Mouse (Mus musculus) layer of hippocampus, postnatal 10 days (tissue): ENCODE measurements around the gene Sema4a. TPM values are rescaled to one million over a fixed set of nuclear protein-coding genes. Genes with fewer than 3 reads are reported as not detected.
A peak's percentile ranks its signal among the peaks of the same experiment; 100 is the strongest.

Experiments used
- DNase-seq, 2 experiments: peaks; one replicate each; pipeline ENCODE4 v3.0.0; 2021; ENCODE audit warnings: low spot score in 2 of 2
- total RNA-seq, 2 experiments: library from RNA; stranded (reverse); gene quantifications; 2 replicates each; pipeline ENCODE4 v1.2.3; 2021

The Sema4a gene
- total RNA-seq, 2 experiments from 2014 or later: 39.6 to 42.8 TPM

DNA sequence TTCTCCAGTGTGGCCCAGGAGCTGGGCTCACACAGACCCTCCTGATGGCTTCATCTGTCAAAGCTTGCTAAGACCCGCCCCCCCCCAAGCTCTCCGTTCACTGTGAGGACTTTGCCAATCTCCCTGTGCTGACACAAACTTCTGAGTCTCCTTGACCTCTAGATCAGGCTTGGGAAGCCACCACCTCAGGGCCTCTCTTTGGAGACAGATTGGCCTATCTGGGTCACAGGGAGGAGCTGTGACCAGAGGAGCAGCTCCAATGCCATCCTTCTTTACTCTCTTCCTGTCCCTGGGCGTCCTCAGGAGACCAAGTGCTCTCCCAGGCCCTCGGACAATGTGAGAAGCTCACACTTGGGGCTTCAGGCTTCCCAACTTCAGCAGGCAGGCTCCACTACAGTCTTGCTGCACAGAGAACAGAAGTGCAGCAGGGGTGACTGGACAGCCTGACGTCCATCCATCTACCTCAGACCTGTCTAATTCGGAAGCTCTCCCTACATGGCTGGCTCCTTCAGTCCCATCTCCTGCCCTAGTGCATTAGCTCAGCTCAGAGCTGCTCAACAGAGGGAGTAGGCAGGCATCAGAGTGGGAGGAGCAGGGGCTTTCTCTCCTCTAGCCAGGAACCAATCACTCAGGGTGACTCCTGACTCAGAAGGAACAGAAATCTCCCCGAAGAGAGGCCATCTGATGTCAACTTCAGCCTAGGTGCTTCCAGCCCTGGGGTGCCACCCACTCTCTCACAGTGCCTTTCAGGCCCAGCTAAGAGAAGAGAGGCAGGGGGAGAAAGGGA lies 4.0 kb downstream of the Sema4a start:
- DNase-seq: no peak

- DNase-seq: no peak
These were observed 4.7 kb downstream of the Sema4a start for GRCm38 (mm10) chr3:88456313-88456712.

GRCm38 (mm10) chr3:88455588-88456264 lies 5.3 kb downstream of the Sema4a start:
- no peak for DNase-seq

- no peak for DNase-seq
These were observed 6.0 kb downstream of the Sema4a start for GRCm38 (mm10) chr3:88454762-88455587.

GRCm38 (mm10) chr3:88453986-88454385 lies 7.0 kb downstream of the Sema4a start:
- no peak for DNase-seq

GRCm38 (mm10) chr3:88453369-88453768 lies 7.6 kb downstream of the Sema4a start:
- DNase-seq: no peak

- no peak for DNase-seq
These were observed 8.3 kb downstream of the Sema4a start for GRCm38 (mm10) chr3:88452716-88453115.

DNA sequence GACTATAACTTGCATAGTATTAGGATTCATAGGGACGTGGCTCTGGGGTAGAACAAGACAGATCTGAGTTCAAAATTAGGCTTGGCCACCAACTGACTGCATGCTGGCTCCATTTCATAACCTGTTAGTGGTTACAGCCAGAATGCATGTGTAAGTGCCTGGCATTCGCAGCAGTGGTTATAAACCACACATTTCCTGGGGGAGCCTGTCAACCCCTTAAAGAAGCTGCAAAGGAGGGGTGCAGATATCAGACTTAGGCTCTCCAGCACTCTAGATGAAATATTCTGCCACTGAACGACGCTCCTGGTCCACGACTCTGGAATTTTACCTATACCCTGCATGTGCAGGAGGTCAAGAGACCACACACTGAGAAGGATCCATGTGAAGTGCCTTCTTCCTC lies 8.7 kb downstream of the Sema4a start:
- DNase-seq: no peak

GRCm38 (mm10) chr3:88450379-88451131 lies 10.4 kb downstream of the Sema4a start:
- no peak for DNase-seq

- DNase-seq: peak; percentile 37
These were observed 11.5 kb downstream of the Sema4a start for GRCm38 (mm10) chr3:88449395-88450023.

GRCm38 (mm10) chr3:88448443-88448842 lies 12.5 kb downstream of the Sema4a start:
- no peak for DNase-seq

DNA sequence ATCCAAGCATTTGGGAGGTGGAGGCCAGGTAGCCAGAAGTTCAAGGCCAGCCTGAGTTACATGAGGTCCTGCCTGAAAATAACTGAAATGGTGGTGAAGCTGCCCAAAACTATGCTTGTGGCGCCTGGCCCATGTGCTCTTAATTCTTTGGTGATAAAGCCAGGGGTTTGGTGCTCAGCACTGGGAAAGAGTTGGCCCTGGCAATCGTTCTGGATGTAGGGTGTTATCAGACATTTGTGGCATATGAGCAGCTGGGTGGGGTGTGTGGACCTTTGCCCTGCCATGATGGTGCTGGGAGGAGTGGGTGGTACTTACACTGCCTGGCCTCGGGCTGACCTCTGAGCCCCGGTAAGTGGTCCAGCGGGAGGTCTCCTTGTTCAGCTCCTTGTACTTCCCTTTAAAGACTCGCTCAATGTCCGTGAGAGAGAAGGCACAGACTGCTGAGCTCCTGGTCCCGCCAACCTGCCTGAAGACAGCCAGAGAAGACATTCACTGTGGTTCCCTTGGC lies 13.3 kb downstream of the Sema4a start:
- no peak for DNase-seq

DNA sequence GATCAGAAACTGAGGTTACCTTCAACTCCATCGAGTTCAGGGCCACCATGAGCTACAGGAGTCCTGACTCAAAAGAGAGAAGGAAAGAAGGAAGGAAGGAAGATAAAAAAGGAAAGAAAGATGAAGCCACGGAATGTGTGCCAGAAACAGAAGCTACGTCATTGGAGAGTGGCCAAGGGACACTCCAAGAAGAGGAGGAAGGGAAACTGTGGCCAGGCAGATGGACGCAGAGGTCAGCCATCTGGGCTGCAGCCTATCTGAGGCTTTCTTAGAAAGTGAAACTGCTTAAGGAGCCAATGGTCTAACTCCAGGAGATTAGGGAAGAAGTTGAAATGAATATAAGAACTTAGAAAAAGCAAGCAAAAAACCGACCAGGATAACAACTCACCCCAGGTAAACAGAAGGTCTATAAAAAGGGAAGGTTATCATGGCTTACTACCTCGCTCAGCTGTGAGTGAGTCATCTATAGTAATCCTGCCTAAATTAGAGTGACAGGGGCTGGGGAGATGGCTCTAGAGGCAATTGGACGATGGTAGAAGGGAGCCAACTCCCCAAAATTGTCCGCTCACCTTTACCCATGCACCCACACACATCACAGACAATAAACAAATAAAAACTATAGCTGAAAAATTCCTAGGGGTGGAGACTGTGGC lies 14.4 kb downstream of the Sema4a start:
- no peak for DNase-seq

DNA sequence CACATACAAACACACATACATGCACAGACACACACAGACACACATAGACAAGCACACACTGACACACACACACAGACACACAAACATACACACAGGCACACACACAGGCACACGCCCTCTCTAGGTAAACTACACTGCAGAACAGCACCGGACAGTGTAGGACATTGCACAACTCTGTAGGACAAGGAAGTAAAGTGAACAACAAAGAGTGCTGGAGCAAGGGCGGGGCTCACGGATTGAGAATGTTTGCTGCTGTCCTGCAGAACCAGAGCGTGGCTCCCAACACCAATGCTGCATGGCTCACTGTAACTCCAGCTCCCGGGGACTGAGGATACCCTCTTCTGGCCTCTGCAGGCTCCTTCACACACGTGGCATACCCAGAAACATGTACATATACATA lies 18.1 kb downstream of the Sema4a start:
- no peak for DNase-seq

DNA sequence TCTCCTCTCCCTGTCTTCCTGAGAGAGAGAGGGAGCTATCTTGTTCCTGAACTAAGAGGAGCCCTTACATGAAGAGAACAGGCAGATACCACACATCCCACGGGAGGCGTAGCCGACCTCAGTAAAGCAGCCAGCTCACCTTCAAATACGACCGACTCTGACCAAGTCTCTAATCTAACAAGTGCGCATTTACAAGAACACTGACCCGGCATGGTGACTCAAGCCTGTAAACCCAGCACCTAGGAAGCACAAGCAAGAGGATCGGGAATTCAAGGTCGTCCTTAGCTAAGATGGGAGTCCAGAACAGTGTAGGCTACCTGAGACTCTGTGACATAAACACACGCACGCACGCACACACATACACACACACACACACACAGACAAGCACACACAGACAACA lies 18.5 kb downstream of the Sema4a start:
- DNase-seq: no peak

DNA sequence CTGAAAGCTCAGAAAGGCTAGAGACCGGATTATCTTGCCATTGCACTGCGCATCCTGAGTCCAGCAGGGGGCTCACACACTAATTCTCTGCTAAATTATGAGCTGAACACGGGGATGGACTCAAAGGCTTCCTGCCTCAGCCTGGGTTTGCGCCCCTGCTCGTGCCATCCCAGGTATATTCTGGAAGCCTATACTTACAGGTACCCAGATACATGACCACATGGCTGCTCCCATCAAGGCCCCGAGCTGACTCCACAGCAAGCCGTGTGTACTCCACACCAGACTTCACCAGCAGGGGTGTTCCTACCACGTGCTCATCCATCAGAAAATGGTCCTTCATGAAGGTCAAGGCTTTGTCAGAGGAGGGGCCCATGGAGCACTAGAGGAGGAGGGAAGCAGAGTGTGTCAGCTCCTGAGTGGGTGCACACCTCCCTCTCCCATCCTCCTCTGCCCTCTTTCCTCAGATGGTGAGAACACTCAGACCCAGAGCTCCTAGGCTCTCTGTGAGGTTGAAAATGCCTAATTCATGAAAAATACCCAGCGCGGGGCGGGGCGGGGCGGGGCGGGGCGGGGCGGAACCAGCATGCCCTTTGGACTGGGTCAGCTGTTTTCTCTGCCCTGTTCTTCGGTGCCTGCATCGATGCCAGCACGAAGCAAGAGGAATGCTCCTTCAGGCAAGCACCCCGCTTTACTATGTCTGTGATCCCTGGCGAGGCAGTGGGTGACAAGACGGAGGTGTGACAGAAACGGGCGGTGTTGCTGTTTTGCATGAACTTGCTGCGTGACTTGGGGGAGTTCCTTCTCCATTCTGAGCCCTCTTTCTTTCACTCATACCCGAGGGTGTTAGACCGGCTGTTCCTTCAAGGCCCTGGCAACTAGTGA lies 20.2 kb downstream of the Sema4a start:
- DNase-seq: peak; percentile 56 to 66

DNA sequence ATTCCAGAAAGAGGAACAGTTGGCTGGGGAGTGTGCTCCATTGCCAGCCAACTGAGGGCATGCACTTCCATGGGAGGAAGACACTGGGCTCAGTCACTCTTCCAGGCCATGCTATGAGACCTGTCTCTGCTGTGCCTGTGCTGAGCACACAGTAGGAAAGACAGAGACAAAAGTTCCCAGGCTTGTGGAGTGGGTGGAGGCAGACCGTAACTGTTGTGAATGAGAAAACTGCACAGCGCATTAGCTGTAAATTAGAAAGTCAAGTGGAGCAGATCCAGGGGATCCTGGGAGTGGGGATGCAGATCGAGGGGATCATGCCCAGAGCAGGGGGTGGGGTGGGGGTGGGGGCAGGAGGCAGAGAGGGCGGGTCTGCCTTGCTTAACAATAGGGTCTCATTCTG lies 21.4 kb downstream of the Sema4a start:
- no peak for DNase-seq

- DNase-seq: no peak
These were observed 23.5 kb downstream of the Sema4a start for GRCm38 (mm10) chr3:88437454-88437853.
